Mouse (Mus musculus): ENCODE data around the gene Lonrf2.

Lonrf2 gene

DNA sequence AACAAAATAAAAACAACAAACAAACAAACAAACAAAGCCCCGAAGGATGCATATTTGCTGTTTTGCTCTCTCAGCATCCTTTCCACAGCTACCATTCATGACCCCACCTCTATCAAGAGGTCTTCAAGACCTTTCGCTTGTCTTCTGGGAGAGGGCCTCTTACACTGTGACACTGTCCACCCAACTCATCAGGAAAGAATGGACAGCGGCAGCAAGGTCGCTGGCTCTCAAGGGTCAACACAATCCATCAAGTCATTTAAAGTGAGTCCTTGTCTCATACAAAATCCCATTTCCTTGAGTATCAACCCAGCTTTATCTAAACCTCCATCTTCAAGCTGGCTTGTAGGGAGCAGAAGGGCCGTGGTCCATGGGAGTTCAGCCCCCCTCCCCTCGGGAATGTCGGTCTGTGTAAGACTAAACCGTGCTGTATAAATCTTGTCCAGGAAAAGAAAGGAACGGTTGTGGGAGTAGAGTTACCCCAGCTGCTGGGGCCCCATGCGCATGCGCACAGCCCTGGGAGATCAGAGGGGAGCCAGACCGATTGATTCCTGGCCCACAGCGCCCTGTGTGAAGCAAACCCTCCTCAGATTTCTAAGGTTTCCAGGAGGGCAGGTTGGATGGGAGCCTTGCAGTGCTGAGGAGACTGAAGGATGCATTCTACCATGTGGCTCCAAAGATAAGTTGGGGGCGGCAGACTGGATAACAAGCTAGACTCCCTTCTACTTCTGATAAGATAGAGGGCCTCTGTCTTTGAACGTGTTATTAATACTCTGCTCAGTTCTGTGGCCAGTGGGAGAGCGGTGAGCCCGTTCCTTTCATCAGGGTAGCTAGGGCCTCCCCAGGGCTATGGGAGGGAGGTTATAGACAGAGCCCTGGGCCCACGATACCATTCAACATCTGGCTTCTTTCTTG lies 69.6 kb downstream of the Lonrf2 start:
- DNase-seq: no peak

DNA sequence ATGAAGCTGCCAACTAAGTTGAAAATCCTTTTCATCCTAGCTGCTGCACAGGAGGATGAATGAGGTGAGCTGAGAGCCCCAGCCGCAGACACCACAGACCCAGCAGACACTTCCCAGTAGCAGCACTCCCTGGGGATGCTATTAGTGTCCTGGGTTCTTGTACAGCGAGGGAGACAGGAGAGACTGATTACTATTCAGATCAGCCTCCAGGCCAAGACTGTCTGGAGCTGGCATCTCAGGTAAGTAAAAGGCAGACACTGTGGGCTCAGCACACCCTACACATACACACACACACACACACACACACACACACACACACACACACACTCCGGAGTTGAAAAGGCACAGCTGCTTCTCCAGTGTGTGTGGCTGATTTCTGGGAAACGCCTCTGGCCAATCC lies 70.3 kb downstream of the Lonrf2 start:
- no peak for DNase-seq

DNA sequence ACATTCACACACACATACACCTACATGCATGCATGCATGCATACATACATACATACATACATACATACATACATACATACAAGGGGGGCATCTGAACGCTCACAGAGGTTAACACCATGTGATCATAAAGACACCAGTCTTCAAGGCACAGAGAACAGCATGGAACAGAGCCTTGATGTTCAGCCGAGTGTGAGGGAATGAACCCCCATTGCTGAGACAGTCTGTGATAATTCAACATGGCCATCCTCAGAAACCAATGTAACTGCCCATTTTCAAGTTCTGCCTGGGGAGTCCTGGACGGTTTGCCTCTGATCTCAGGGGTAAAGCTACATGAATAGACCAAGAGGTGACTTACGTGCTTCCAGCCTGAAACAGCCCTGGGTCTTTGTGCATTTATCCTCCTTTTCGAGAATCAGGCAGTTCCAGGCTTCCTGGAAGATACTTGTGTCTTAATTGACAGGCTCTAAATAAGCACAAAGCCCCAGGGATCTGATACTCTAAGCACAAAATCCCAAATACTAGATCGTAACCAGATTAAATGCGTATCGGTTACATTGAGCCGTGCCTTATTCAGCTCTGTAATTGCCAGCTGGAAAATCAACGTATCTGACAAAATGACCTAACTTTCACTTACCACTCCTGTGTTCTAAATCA lies 72.4 kb downstream of the Lonrf2 start:
- no peak for DNase-seq

DNA sequence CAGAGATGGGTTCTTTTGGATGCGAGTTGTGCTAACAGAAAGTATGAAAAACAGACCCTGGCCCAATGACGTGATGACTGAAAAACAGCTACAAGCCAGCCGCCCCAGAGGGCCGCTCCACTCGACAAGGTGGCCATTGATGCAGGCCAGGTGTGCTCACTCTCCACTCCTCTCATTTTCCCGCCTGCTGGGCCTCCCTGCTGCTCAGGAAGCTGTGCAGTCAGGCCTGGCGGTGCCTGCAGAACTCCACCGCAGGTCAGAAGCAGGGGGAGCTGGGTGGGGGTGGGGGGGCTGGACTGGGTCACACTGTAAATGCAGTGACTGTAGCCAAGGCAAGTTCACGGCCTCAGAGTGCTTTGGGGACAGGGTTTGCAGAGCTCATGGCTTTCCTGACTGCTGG lies 76.1 kb downstream of the Lonrf2 start:
- DNase-seq: no peak

DNA sequence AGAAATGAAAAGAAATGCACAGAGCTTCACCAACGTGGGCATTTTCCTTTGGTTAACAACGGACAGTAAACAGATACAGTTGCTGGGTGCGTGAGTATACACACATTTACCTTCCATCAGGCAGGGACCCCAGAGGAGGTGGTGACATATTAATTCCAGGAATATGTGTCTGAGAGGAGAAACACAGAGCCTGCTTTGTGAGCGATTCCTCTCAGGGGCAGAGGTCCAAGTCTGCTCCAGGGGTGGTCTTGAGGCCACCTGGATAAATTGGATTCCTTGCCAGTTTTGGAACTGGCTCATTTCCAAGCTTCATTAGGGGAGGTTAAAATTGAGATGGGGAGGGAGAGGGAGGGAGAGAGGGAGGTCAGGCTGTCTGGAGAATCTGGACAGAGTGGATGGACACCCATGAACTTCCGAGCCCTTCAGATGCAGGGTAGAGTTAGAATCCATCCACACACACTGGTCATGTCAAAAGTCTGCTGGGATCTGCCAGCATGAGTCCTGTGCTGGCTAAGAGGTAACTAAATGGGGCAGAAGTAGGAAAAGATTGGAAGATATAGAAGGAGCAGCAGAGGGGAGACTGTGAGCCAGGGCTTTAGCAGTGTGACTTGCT lies 78.6 kb downstream of the Lonrf2 start:
- peak; percentile 75 for DNase-seq

DNA sequence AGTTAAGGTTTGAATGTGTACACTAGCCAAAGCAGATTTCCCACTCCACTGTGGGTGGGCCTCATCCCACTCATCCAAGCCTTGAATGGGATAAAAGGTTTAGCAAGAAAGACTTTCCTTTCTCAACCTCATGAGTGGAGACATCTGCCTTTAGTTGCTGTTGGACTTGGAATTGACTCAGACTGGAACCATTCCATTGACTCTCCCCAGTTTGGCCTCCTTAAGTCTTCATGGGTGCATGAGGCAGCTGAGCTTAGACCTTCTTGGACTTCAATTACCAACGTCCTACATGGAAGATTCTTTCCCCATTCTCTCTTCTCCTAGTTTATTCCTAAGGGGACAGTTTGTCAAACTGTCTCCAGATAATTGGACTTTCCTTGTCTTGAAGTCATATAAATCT lies 92.6 kb downstream of the Lonrf2 start:
- no peak for DNase-seq
